Mouse (Mus musculus): ENCODE measurements around the gene Ebf1.

DNA sequence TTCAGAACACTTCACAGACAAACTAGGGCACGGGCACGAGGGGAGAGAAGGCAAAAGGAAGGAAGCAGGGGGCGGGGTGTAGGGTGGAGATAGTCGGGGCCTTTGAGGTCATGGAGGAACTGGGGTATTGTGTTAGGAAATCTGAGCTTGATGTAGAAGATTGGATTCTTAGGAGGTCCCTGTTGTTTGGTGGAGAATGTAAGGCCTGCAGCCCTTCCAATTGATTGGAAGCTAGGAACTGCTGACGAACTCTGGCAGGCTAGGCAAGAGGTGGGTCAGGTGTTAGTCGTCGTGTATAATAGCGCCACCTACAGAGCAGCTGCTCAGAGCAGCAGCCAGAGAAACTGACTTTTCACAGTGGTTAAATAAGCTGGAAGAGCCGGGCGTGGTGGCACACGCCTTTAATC lies 35.8 kb upstream of the Ebf1 start:
- TF ChIP-seq CTCF (IDR thresholded peaks at IDR 0.05) (peak; percentile 71), EP300 (IDR thresholded peaks at IDR 0.05) (peak; percentile 42; the same call in 1 of the 2 replicates)
